Mouse (Mus musculus) hindbrain, embryonic 15.5 days (tissue): Measurements from ENCODE around the gene Sned1. TPM values are rescaled to one million over a fixed set of nuclear protein-coding genes. Genes with fewer than 3 reads are reported as not detected.

Experiments
- ATAC-seq: fragments of 200-750 bp; cut with Nextera tagmentation; 2 replicates; pipeline ENCODE4 v1.8.0; 2017; ENCODE audit warnings: low read depth, moderate number of reproducible peaks, moderate TSS enrichment; ENCODE audit not compliant: low FRiP score
- H3K27ac ChIP-seq: fragments of 300-500 bp; sonication (generic); replicated peaks from 2 replicates; pipeline ENCODE4 v1.5.1; 2015; ENCODE audit warnings: mild to moderate bottlenecking, inconsistent platforms
- H3K27me3 ChIP-seq: fragments of 300-500 bp; sonication (generic); 2 replicates; pipeline ENCODE4 v1.6.1; 2015; ENCODE audit warnings: control low read depth, inconsistent platforms
- H3K36me3 ChIP-seq: fragments of 300-500 bp; sonication (generic); 2 replicates; pipeline ENCODE4 v1.6.1; 2015; ENCODE audit warnings: control low read depth, inconsistent platforms
- H3K4me1 ChIP-seq: fragments of 300-500 bp; sonication (generic); replicated peaks from 2 replicates; pipeline ENCODE4 v1.6.1; 2015; ENCODE audit warnings: control low read depth, inconsistent platforms
- H3K4me2 ChIP-seq: fragments of 300-500 bp; sonication (generic); 2 replicates; pipeline ENCODE4 v1.6.1; 2015; ENCODE audit warnings: moderate library complexity, mild to moderate bottlenecking, inconsistent platforms
- H3K4me3 ChIP-seq: fragments of 300-500 bp; sonication (generic); 2 replicates; pipeline ENCODE4 v1.5.1; 2015; ENCODE audit warnings: mild to moderate bottlenecking, inconsistent platforms
- H3K9ac ChIP-seq: fragments of 300-500 bp; sonication (generic); 2 replicates; pipeline ENCODE4 v1.6.1; 2015; ENCODE audit warnings: inconsistent platforms
- H3K9me3 ChIP-seq: fragments of 300-500 bp; sonication (generic); 2 replicates; pipeline ENCODE4 v1.6.1; 2016; ENCODE audit warnings: control low read depth, inconsistent platforms
- WGBS: fragments of 180-500 bp; shearing (Covaris S2); methylation state at CpG from one replicate; pipeline ENCODE4 v1.1.7; 2015; 5-methylcytosine and 5-hydroxymethylcytosine counted together
- microRNA-seq: library from miRNA; unstranded; fragments of <30 nt; microRNA quantifications from one replicate; pipeline ENCODE4, GENCODE M21; 2016
- polyA plus RNA-seq: library from polyadenylated mRNA; unstranded; fragments of >200 nt; fragmentation: Nextera tagmentation; extraction: Ambion mirVana; gene quantifications from 2 replicates; pipeline ENCODE4 v1.2.1, GENCODE M21; 2015

Gene Sned1
- polyA plus RNA-seq, 1 experiment from 2014 or later: 11.2 TPM

- H3K36me3 ChIP-seq: peaks cover 17% of the 10 kb centered on the region
- peak overlapping the region; percentile 84 for H3K9ac ChIP-seq
- H3K27me3 ChIP-seq: no peaks in the 10 kb centered on the region
- peaks cover 23% of the 10 kb centered on the region for H3K4me1 ChIP-seq
- peak overlapping the region; percentile 99 for H3K4me2 ChIP-seq
- no peaks in the 10 kb centered on the region for H3K9me3 ChIP-seq
- peak; percentile 98 for ATAC-seq
- H3K4me3 ChIP-seq: peak overlapping the region; percentile 69
- WGBS: under 1% methylated on average over 37 of the region's 39 CpGs
- peak overlapping the region; percentile 77 for H3K27ac ChIP-seq
These were observed 107.9 kb downstream of the Sned1 start for GRCm38 (mm10) chr1:93343504-93344047.

- Histone ChIP-seq H3K27ac (no peak overlapping the region), H3K4me1 (peaks cover 17% of the 10 kb centered on the region), H3K9ac (no peak overlapping the region), H3K4me2 (no peak overlapping the region), H3K4me3 (no peak overlapping the region), H3K27me3 (no peaks in the 10 kb centered on the region), H3K36me3 (peaks cover 30% of the 10 kb centered on the region), H3K9me3 (no peaks in the 10 kb centered on the region)
- no peak for ATAC-seq
- WGBS: 95% methylated on average over 5 of the region's 5 CpGs
These were observed 111.5 kb downstream of the Sned1 start for GRCm38 (mm10) chr1:93347176-93347575.

GRCm38 (mm10) chr1:93349701-93350100 lies 114.1 kb downstream of the Sned1 start:
- peaks cover 6% of the 10 kb centered on the region for H3K4me1 ChIP-seq
- H3K27me3 ChIP-seq: no peaks in the 10 kb centered on the region
- no peak for ATAC-seq
- H3K9me3 ChIP-seq: no peaks in the 10 kb centered on the region
- no peak overlapping the region for H3K27ac ChIP-seq
- no peak overlapping the region for H3K9ac ChIP-seq
- peaks cover 53% of the 10 kb centered on the region for H3K36me3 ChIP-seq
- no peak overlapping the region for H3K4me3 ChIP-seq
- H3K4me2 ChIP-seq: no peak overlapping the region
- WGBS: 55% methylated on average over 4 of the region's 4 CpGs

Small RNA genes lying within 50 kb of the gene (microRNA-seq; reads per million reads assigned to microRNA genes)
- gene Mir6901 (not detected), gene Mir6902 (not detected)

Other genes starting within 250 kb of the Sned1 start
- gene Aqp12, start 229.5 kb upstream of the Sned1 start, polyA plus RNA-seq: not detected in 2 replicates
- gene Kif1a, start 133.9 kb upstream of the Sned1 start, polyA plus RNA-seq: 456 and 490 TPM in 2 replicates
- gene Agxt, start 100.6 kb upstream of the Sned1 start, polyA plus RNA-seq: not detected in 2 replicates
- gene 2310007B03Rik, start 74.9 kb upstream of the Sned1 start, polyA plus RNA-seq: 0.23 and 0.28 TPM in 2 replicates
- 0.35 and 0.45 TPM in 2 replicates for gene Crocc2, start 67.1 kb upstream of the Sned1 start, polyA plus RNA-seq
- gene Mterf4, start 70.1 kb downstream of the Sned1 start, polyA plus RNA-seq: 33.6 and 35.4 TPM in 2 replicates
- gene Ppp1r7, start 107.0 kb downstream of the Sned1 start, polyA plus RNA-seq: 50.6 and 54.9 TPM in 2 replicates
- 6.5 and 7.2 TPM in 2 replicates for gene Pask, start 107.6 kb downstream of the Sned1 start, polyA plus RNA-seq
- 0.88 and 1.2 TPM in 2 replicates for gene Ano7, start 138.1 kb downstream of the Sned1 start, polyA plus RNA-seq
- gene Hdlbp, start 243.0 kb downstream of the Sned1 start, polyA plus RNA-seq: 66.9 and 82.4 TPM in 2 replicates